Mouse (Mus musculus): ENCODE results near the gene Zfp280b.
A peak's percentile ranks its signal among the peaks of the same experiment; 100 is the strongest.

The Zfp280b gene

GRCm38 (mm10) chr10:76032402-76033118, at the start of gene Zfp280b:
Zfp280b (plus strand) TSS chr10:76032650.
- peak; percentile 92 to 96 for DNase-seq (ENCODE audit: low spot score in 2 of 2)

GRCm38 (mm10) chr10:75990430-75991042, 41.9 kb upstream of the Zfp280b start:
- no peak for DNase-seq (ENCODE audit: low spot score in 2 of 2)

- no peak for DNase-seq (ENCODE audit: low spot score in 2 of 2)
Measured at GRCm38 (mm10) chr10:75993616-75994240, 38.7 kb upstream of the Zfp280b start.

GRCm38 (mm10) chr10:75994531-75995210, 37.8 kb upstream of the Zfp280b start:
- peak in 1 of 2 experiments; percentile 9 for DNase-seq (ENCODE audit: low spot score in 2 of 2)

- DNase-seq (ENCODE audit: low spot score in 2 of 2), result no peak
Measured at GRCm38 (mm10) chr10:75995463-75995862, 37.0 kb upstream of the Zfp280b start.

GRCm38 (mm10) chr10:75996315-75996714, 36.1 kb upstream of the Zfp280b start:
- no peak for DNase-seq (ENCODE audit: low spot score in 2 of 2)

- DNase-seq (ENCODE audit: low spot score in 2 of 2), result no peak
Measured at GRCm38 (mm10) chr10:76001160-76001559, 31.3 kb upstream of the Zfp280b start.

GRCm38 (mm10) chr10:76002101-76002521, 30.3 kb upstream of the Zfp280b start:
- no peak for DNase-seq (ENCODE audit: low spot score in 2 of 2)

GRCm38 (mm10) chr10:76002615-76003014, 29.8 kb upstream of the Zfp280b start:
- DNase-seq (ENCODE audit: low spot score in 2 of 2), result no peak

GRCm38 (mm10) chr10:76003221-76003620, 29.2 kb upstream of the Zfp280b start:
- no peak for DNase-seq (ENCODE audit: low spot score in 2 of 2)

- DNase-seq (ENCODE audit: low spot score in 2 of 2), result no peak
Measured at GRCm38 (mm10) chr10:76006385-76006784, 26.1 kb upstream of the Zfp280b start.

GRCm38 (mm10) chr10:76009812-76010211, 22.6 kb upstream of the Zfp280b start:
- DNase-seq (ENCODE audit: low spot score in 2 of 2), result no peak

- no peak for DNase-seq (ENCODE audit: low spot score in 2 of 2)
Measured at GRCm38 (mm10) chr10:76012922-76013321, 19.5 kb upstream of the Zfp280b start.

GRCm38 (mm10) chr10:76016886-76017285, 15.6 kb upstream of the Zfp280b start:
- no peak for DNase-seq (ENCODE audit: low spot score in 2 of 2)

- DNase-seq (ENCODE audit: low spot score in 2 of 2), result no peak
Measured at GRCm38 (mm10) chr10:76021728-76022127, 10.7 kb upstream of the Zfp280b start.

GRCm38 (mm10) chr10:76023921-76024320, 8.5 kb upstream of the Zfp280b start:
- DNase-seq (ENCODE audit: low spot score in 2 of 2), result no peak

- no peak for DNase-seq (ENCODE audit: low spot score in 2 of 2)
Measured at GRCm38 (mm10) chr10:76025470-76026190, 6.8 kb upstream of the Zfp280b start.

- no peak for DNase-seq (ENCODE audit: low spot score in 2 of 2)
Measured at GRCm38 (mm10) chr10:76027127-76028015, 5.1 kb upstream of the Zfp280b start.

GRCm38 (mm10) chr10:76028016-76028366, 4.5 kb upstream of the Zfp280b start:
- DNase-seq (ENCODE audit: low spot score in 2 of 2), result no peak

GRCm38 (mm10) chr10:76028396-76028795, 4.1 kb upstream of the Zfp280b start:
- no peak for DNase-seq (ENCODE audit: low spot score in 2 of 2)

GRCm38 (mm10) chr10:76029276-76029675, 3.2 kb upstream of the Zfp280b start:
- DNase-seq (ENCODE audit: low spot score in 2 of 2), result no peak
